Comparison of ENCODE assay signal across 7 mouse cellular contexts in the genomic region with DNA sequence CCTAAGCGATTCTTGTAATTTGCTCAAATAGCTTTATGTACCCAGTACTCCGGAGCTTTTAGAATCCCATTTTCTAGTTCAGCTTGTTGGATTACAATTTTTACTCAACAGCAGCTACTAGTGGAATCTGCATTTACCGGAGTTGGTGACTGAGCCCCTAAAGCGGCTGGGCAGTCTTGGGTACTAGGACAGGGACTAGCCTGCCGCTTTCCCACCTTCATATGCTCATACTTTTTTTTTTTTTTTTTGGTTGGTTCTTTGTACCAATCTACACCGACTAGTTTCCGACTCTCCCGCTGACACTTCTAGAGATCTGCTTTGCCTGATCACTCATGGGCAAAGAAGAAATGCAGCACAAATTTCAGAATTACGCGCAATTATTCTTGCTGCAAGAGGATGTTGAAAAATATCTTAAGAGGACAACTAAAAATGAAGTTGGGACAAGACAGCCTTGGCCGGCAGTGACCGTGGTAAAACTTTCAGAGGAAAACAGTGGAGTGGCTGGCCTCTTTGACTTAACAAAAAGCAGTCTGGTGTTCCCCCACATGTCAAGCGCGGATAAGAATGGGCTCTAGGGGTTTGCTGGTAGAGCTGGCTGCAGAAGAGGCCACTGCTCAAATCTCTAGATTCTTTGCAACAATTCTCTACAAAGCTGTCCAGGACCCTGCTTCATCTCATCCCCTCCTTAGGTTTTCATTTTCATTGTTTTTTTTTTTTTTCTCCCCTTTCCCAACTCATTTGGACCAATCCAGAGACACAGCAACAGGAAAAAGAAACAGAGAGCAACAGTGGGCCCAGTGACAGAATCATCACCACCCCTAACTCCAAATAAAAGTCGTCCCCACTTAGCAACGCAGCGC. TPM values are rescaled to one million over a fixed set of nuclear protein-coding genes. Genes with fewer than 3 reads are reported as not detected.
DNase-seq lines count a peak whose midpoint lies in the region; TF ChIP-seq lines count a peak whose summit lies in the region.

No protein-coding gene starts in this region.

- H3K27me3 ChIP-seq in testis, adult 2 months (ENCODE audit: control insufficient read depth, insufficient read depth, low read length): peaks cover 6% of the 10 kb centered on the region
- peaks cover 65% of the 10 kb centered on the region for H3K27me3 ChIP-seq in limb, embryonic 10.5 days (ENCODE audit: low read depth, poor library complexity, severe bottlenecking)

- no peak for TF ChIP-seq CTCF in testis, adult 2 months (IDR thresholded peaks at IDR 0.05; ENCODE audit: control insufficient read depth, insufficient read depth, insufficient replicate concordance, low read depth, low read length)

- H3K27ac ChIP-seq in testis, adult 2 months (ENCODE audit: control insufficient read depth, insufficient read depth, low read depth, low read length): peak overlapping the region; percentile 54; the same call in 1 of the 2 replicates
- peak overlapping the region; percentile 79 for H3K27ac ChIP-seq in limb, embryonic 10.5 days

- 22% methylated on average over 17 of the region's 17 CpGs for WGBS in limb, embryonic 10.5 days

- no peak overlapping the region for H3K4me3 ChIP-seq in testis, adult 2 months (ENCODE audit: control insufficient read depth, low read depth, low read length)
- H3K4me3 ChIP-seq in limb, embryonic 10.5 days: peak overlapping the region; percentile 42

- no peak for TF ChIP-seq POLR2A in testis, adult 2 months (IDR thresholded peaks at IDR 0.05; ENCODE audit: control insufficient read depth, low read depth, low read length)

- DNase-seq in testis, postnatal 10 days (ENCODE audit: low spot score): no peak
- peak; percentile 33 for DNase-seq in heart, adult 8-10 months (ENCODE audit: low spot score)
- DNase-seq in limb, embryonic 10.5 days (ENCODE audit: low spot score): peak; percentile 25
- DNase-seq in natural killer cell, adult 2 months (ENCODE audit: low spot score in 2 of 2): no peak
- DNase-seq in adrenal gland, adult 8-10 months: no peak
- DNase-seq in thymus, postnatal 10 days (ENCODE audit: low spot score in 2 of 2): no peak

- no peaks in the 10 kb centered on the region for H3K36me3 ChIP-seq in testis, adult 2 months (ENCODE audit: control insufficient read depth, insufficient read depth, low read length)
- H3K36me3 ChIP-seq in limb, embryonic 10.5 days: peaks cover 62% of the 10 kb centered on the region

- H3K4me1 ChIP-seq in testis, adult 2 months (ENCODE audit: control insufficient read depth, insufficient read depth, low read length): peaks cover 17% of the 10 kb centered on the region
- peaks cover 73% of the 10 kb centered on the region for H3K4me1 ChIP-seq in limb, embryonic 10.5 days

- H3K9me3 ChIP-seq in limb, embryonic 10.5 days (replicated peaks): no peaks in the 10 kb centered on the region

RNA-seq across cellular contexts. Expression of gene Meis1, which starts 9.0 kb away (rescaled TPM):
- polyA plus RNA-seq in testis, adult 2 months (2012; rRNA removed): 1.9 and 2.0 TPM in 2 replicates
- 10 to 100 TPM; 27.9 to 32.8 (median 30.9) TPM for total RNA-seq in heart, adult 8-10 months (2022)
- 109 and 119 TPM in 2 replicates for polyA plus RNA-seq in limb, embryonic 10.5 days (2016; fragmentation: Nextera tagmentation; extraction: Ambion mirVana)
- total RNA-seq in adrenal gland, adult 8-10 months (2022): 10 to 100 TPM; 47.3 to 67.8 (median 55.1) TPM

Comparison
In these comparisons a context has a peak if more than half of its experiments do, and no peak if none do; other contexts are left out.
1. DNase-seq: peak in heart, adult 8-10 months (single experiment) and limb, embryonic 10.5 days (single experiment); none in testis, postnatal 10 days (single experiment), natural killer cell, adult 2 months (0 of 2), adrenal gland, adult 8-10 months (single experiment) and thymus, postnatal 10 days (0 of 2).